Mouse (Mus musculus) 416B (cell line): ENCODE measurements around the gene Capn6.
A peak's percentile ranks its signal among the peaks of the same experiment; 100 is the strongest.

Experiments
- DNase-seq: peaks from one replicate; pipeline ENCODE4 v3.0.0; 2011; ENCODE audit warnings: low read depth

Gene Capn6

DNA sequence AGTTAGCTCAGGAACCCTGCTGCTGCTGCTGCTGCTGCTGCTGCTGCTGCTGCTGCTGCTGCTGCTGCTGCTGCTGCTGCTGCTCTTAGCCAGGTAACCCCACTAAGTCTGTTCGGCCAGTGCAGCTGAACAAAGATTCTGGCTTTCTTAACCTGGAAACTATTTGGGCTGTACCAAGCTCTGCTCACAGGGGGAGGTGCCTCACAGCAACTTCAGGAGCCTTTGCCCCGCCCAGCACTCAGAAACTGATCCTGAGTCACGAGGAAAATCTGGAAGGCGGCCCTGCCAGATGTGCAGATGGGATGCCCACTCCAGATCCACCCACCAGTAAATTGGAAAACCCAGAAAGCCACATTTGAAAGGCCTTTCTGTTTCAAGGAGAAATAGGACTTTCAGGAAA lies at the start of gene Capn6:
TSS of gene Capn6 (minus strand) at position 203 of the 400 bp plus-strand sequence.
- no peak for DNase-seq

DNA sequence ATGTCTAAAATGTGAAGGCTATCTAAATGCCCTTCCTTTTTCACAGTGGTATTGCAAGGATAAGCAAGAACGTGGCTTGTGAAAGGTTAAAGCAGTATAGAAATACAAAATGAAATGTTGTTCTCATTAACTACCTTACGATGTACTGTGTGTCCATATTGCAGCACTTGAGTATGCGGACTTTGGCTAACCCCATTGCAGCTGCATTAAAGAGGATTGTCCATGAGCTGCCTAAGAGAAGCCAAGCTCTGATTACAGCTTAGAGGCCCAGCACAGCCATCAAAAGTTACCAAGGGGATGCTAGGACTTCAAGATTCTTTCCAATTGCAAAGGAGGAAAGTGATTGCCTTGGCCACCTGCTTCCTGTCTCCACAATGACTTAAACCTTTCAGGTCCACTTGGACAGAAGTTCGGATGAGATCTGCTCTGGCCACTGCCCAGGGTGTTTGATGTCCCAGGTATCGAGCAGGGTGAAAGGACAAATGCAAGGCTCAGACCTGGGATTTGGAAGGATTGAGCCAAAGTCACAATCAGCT lies 40.0 kb upstream of the Capn6 start:
- no peak for DNase-seq

DNA sequence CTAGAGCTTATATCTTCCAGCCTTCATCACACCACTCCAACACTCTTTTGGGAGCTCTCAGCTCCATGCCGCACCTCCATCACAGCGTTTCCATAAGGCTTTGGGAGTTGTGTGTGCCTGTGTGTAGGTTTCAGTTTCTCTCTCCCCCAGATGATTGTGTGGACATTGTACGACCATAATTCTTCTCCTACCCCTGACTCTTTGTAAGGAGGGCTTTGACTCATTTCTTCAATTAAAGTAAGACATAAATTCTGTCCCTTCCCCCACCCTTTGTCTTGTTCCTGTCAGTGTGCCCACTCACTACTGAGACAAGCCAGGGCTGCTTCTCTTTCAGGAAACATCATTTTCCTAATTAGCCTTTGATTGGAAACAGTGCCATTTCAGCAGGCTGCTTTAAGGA lies 24.1 kb upstream of the Capn6 start:
- no peak for DNase-seq

DNA sequence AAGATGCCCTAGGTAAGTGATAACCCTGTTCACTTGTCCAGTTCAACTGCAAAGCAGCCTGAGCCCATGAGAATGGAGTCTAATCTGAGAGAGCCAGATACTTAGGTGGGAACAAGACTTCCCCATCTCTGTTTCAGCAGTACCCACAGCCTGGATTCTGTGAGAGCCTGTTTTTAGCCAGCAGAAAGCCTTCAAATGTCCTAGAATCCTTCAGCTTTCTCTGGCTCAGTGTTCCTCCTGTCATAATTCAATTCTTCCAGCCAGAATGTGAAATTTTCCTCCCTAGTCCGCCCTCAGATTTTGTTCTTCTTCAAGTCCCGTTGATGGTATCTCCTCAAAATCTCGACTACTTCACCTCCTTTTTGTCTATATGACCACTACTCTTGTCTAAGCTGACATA lies 22.8 kb upstream of the Capn6 start:
- DNase-seq, result no peak

DNA sequence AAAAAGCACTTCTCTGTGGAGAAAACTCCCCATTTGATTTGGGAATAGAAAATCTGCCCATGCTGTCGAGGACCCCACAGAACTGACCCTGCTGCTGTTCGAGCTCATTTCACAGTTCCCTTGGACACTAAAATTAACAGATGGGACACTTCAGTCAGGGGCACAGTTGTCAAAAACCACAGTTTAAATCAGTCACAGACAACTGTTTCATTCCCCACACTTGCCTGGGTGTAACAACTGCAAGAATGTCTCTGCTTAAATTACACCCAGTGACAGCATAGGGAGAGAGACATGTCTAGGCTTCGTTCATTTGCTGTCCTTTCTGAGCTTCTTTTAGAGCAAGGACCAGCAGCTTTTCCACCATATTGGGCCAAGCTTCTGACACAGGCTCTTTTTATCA lies 19.4 kb upstream of the Capn6 start:
- no peak for DNase-seq

DNA sequence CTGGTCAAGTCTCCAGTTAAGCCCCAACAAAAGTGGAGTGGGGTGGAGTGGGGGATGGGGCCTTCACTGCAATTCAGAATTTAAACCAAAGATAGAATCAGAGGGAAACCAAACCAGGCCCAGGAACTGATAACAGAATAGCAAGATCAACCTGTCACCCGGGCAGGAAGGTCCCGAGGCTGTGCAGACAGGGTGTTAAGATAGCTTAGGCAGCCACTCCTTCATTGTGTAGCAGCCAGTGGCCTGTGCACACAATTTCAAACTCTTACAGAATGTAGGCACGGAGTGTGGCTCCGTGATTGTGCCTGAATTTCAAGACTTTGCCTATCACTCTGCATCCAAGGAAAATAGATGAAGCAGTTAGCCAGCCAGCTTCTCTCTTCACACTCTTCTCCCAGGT lies 693 bp downstream of the Capn6 start:
- peak; percentile 0 for DNase-seq

DNA sequence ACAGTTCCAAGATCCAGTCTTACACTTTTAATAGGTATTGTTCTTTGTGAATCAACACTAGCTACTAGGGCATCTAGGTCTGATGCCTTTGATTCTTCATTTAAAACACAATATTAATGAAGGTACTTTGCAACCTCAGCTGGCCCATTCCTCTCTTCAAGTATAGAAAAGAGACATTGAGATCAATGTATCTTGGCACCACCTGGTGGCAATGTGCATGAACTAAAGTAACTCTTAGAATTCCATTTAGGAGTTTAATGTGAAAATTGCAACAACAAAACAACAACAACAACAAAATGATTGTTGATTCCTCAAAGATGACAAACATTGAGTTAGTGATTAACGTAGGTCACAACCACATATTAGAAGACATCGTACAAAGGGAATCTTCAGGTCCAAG lies 8.3 kb downstream of the Capn6 start:
- DNase-seq, result peak; percentile 0

DNA sequence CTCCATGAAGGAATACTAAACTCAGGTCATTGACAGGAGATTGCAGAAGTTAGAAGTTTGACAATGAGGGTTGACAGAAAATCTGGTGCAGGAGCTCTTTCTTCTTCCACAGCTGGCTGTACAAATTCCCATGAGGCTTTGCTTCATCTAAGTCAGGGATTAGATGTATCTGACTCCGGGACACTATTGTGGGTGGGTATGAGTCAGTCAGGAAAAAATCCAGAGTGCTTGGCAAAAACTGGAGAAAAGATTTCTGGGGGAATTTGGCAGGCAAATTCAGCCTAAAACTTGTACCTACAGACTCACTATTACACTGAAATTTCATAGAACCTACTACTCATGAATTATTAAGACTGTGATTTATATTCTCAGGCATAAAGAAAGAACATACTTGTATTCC lies 11.3 kb downstream of the Capn6 start:
- DNase-seq, result no peak

DNA sequence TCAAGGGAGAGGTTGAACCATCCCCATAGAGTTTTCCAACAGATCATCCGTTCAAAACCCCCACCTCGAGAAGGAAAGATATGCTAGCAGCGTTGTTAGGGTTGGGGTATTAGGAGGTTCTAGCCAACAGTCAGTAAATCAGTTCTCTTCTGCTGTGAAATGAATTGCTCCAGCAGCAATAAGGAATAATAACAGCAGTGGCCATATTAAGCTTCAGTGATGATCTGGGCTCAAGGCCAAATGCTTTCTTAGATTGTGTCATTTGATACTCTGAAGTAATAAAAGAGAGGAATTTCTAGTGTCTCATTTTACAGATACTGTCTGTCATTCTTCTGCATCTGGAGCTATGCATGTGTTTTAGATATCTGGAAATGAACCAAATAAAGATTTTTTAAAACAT lies 64.7 kb downstream of the Capn6 start:
- no peak for DNase-seq
